Mouse (Mus musculus) kidney, postnatal 0 days (tissue): ENCODE results near the gene Fis1. TPM values are rescaled to one million over a fixed set of nuclear protein-coding genes. Genes with fewer than 3 reads are reported as not detected.

Experiments
- ATAC-seq: fragments of 200-750 bp; cut with Nextera tagmentation; replicated peaks from 2 replicates; pipeline ENCODE4 v1.8.0; 2017; ENCODE audit warnings: low read depth, moderate number of reproducible peaks, moderate TSS enrichment, moderate library complexity; ENCODE audit not compliant: low FRiP score
- DNase-seq: peaks from one replicate; pipeline ENCODE4 v3.0.0-alpha.2; 2016; ENCODE audit warnings: low spot score
- H3K27ac ChIP-seq: fragments of 300-500 bp; sonication (generic); 2 replicates; pipeline ENCODE4 v1.5.1; 2014; ENCODE audit warnings: mild to moderate bottlenecking
- H3K27me3 ChIP-seq: fragments of 300-500 bp; sonication (generic); 2 replicates; pipeline ENCODE4 v1.6.1; 2014; ENCODE audit warnings: low read length, mixed read lengths; ENCODE audit not compliant: insufficient read depth
- H3K36me3 ChIP-seq: fragments of 300-500 bp; sonication (generic); 2 replicates; pipeline ENCODE4 v1.6.1; 2014; ENCODE audit warnings: low read length, mixed read lengths; ENCODE audit not compliant: insufficient read depth
- H3K4me1 ChIP-seq: fragments of 300-500 bp; sonication (generic); replicated peaks from 2 replicates; pipeline ENCODE4 v1.6.1; 2014; ENCODE audit warnings: antibody characterized with exemption, low read length, mixed read lengths; ENCODE audit not compliant: insufficient read depth
- H3K4me2 ChIP-seq: fragments of 300-500 bp; sonication (generic); 2 replicates; pipeline ENCODE4 v1.6.1; 2014; ENCODE audit warnings: mild to moderate bottlenecking, low read length, moderate library complexity, mixed read lengths
- H3K4me3 ChIP-seq: fragments of 300-500 bp; sonication (generic); replicated peaks from 2 replicates; pipeline ENCODE4 v1.5.1; 2014; ENCODE audit warnings: low read depth, low read length
- H3K9ac ChIP-seq: fragments of 300-500 bp; sonication (generic); 2 replicates; pipeline ENCODE4 v1.6.1; 2014; ENCODE audit warnings: low read depth, low read length
- H3K9me3 ChIP-seq: fragments of 300-500 bp; sonication (generic); replicated peaks from 2 replicates; pipeline ENCODE4 v1.6.1; 2016; ENCODE audit warnings: low read length, inconsistent platforms, mixed read lengths
- CTCF ChIP-seq: IDR thresholded peaks from 2 replicates; pipeline ENCODE4 v1.5.1; 2016; ENCODE audit warnings: antibody characterized with exemption, low read depth, mild to moderate bottlenecking, moderate library complexity
- WGBS: fragments of 180-500 bp; shearing (Covaris S2); extraction: QIAGEN DNeasy Blood & Tissue Kit; methylation state at CpG from one replicate; pipeline ENCODE4 v1.1.7; 2014; 5-methylcytosine and 5-hydroxymethylcytosine counted together
- polyA plus RNA-seq: library from polyadenylated mRNA; unstranded; fragments of >200 nt; fragmentation: Nextera tagmentation; extraction: Ambion mirVana; gene quantifications from 2 replicates; pipeline ENCODE4 v1.2.1, GENCODE M21; 2015

The Fis1 gene
- polyA plus RNA-seq, 1 experiment from 2014 or later: 384 TPM

DNA sequence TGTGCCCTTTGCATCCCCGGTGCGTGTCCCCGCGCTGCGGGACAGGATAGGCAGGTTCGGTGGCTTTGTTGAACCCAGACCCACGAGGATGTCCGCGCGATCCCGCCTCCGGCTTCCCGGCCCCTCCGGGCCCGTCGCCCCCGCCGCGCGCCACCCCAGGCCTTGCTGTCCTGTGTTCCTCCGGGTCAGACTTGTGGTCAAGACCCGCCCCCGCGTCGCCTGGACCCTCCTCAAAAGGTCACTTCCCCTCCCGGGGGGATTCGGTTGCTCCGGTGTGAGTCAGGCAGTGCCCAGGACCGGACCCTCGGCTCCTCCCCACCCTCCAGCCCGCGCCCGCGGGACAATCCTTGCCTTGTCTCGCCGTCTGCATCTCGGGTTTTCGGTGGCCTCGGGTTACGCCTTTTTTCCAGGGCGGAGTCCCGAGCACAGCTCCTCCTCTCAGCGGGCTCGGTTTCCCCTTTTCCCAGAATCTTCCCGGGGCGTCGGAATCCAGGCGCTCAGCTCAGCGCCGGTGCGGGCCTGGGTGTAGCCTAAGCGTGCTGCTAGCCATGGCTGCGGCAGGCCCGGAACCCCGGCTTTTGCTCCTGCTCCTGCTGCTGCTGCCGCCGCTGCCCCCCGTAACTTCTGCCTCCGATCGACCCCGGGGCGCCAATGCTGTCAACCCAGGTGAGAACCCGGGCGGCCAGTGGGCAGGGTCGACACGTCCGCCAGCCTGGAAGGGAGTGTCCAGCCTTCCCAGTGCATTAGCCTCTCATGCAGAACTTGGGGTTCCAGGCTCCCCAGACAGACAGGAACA, 34.3 kb downstream of the Fis1 start:
- Histone ChIP-seq H3K27me3 (no peaks in the 10 kb centered on the region), H3K4me1 (peaks cover 5% of the 10 kb centered on the region), H3K9ac (peak overlapping the region; percentile 83), H3K4me2 (peak overlapping the region; percentile 81), H3K36me3 (peaks cover 23% of the 10 kb centered on the region), H3K27ac (peak overlapping the region; percentile 89), H3K9me3 (no peaks in the 10 kb centered on the region), H3K4me3 (peak overlapping the region; percentile 90)
- TF ChIP-seq CTCF: no peak; the same call in 1 of the 2 replicates
- under 1% methylated on average over 67 of the region's 67 CpGs for WGBS
- ATAC-seq (peak; percentile 59), DNase-seq (peak; percentile 82)

- H3K9ac ChIP-seq: peak within 1 kb of the TSS; percentile 83
- peaks cover 5% of the 10 kb centered on the region for H3K4me1 ChIP-seq
- ATAC-seq: no peak
- H3K9me3 ChIP-seq: no peaks in the 10 kb centered on the region
- peaks cover 27% of the 10 kb centered on the region for H3K36me3 ChIP-seq
- no peaks in the 10 kb centered on the region for H3K27me3 ChIP-seq
- H3K4me2 ChIP-seq: peak within 1 kb of the TSS; percentile 81
- peak; percentile 16 for DNase-seq
- TF ChIP-seq CTCF: no peak
- H3K4me3 ChIP-seq: peak within 1 kb of the TSS; percentile 90
- WGBS: 2% methylated on average over 12 of the region's 12 CpGs
- peak within 1 kb of the TSS; percentile 89 for H3K27ac ChIP-seq
Observed at GRCm38 (mm10) chr5:136987934-136988271, 34.8 kb downstream of the Fis1 start, which contains the start of gene Znhit1. TSS of gene Znhit1 (minus strand) at chr5:136988021.

GRCm38 (mm10) chr5:136988420-136988819, 35.3 kb downstream of the Fis1 start:
- WGBS: 57% methylated on average over 7 of the region's 7 CpGs
- H3K4me2 ChIP-seq: peak overlapping the region; percentile 81
- peaks cover 5% of the 10 kb centered on the region for H3K4me1 ChIP-seq
- H3K9ac ChIP-seq: peak overlapping the region; percentile 83; the same call in 1 of the 2 replicates
- no peak for TF ChIP-seq CTCF
- peaks cover 30% of the 10 kb centered on the region for H3K36me3 ChIP-seq
- no peaks in the 10 kb centered on the region for H3K27me3 ChIP-seq
- no peak overlapping the region for H3K27ac ChIP-seq
- no peak for ATAC-seq
- H3K4me3 ChIP-seq: peak overlapping the region; percentile 90; the same call in 1 of the 2 replicates
- H3K9me3 ChIP-seq: no peaks in the 10 kb centered on the region
- DNase-seq: no peak

DNA sequence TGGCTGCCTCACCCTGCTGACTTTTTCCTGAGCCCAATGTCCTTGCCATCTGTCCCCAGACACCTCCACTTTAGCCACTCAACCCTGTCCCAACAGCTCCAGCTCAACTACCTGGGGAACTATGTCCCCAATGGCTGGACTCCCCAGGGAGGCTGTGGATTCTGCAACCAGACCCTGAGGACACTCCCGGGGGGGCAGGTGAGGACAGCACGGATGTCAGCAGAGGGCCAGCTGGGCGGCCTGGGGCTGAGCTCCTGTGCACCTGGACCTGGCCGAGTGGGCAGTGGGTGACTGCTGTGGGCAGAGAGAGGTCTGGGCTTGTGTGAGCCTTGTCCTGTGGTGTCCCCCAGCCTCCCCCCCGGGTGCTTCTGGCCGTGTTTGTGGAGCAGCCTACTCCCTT, 36.7 kb downstream of the Fis1 start:
- TF ChIP-seq CTCF: no peak
- no peaks in the 10 kb centered on the region for H3K27me3 ChIP-seq
- no peak overlapping the region for H3K4me3 ChIP-seq
- ATAC-seq (no peak), DNase-seq (no peak)
- WGBS: 86% methylated on average over 6 of the region's 6 CpGs
- H3K4me2 ChIP-seq: no peak overlapping the region
- no peaks in the 10 kb centered on the region for H3K9me3 ChIP-seq
- peaks cover 5% of the 10 kb centered on the region for H3K4me1 ChIP-seq
- H3K27ac ChIP-seq: no peak overlapping the region
- peaks cover 34% of the 10 kb centered on the region for H3K36me3 ChIP-seq
- no peak overlapping the region for H3K9ac ChIP-seq

DNA sequence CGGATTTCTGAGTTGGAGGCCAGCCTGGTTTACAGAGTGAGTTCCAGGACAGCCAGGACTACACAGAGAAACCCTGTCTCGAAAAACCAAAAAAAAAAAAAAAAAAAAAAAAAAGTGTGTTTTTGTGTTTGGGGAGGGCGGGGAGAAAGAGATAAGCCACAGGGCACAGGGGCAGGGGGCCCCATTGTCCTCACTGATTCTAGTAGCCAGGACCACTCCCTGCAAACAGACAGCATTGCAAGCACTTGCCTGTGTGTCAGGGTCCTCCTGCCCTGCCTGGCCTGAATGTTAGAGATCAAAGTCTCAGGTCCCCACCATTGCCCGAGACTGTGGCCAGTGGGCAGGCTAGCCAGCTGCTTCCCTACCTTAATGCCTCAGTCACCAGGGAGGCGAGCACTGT, 46.4 kb downstream of the Fis1 start:
- Histone ChIP-seq H3K4me2 (no peak overlapping the region), H3K9me3 (no peaks in the 10 kb centered on the region), H3K36me3 (peaks cover 17% of the 10 kb centered on the region; the same call in 1 of the 2 replicates), H3K27ac (no peak overlapping the region), H3K4me1 (no peaks in the 10 kb centered on the region), H3K9ac (no peak overlapping the region), H3K27me3 (no peaks in the 10 kb centered on the region), H3K4me3 (no peak overlapping the region)
- WGBS: 81% methylated on average over 4 of the region's 5 CpGs
- no peak for TF ChIP-seq CTCF
- ATAC-seq (no peak), DNase-seq (no peak)

DNA sequence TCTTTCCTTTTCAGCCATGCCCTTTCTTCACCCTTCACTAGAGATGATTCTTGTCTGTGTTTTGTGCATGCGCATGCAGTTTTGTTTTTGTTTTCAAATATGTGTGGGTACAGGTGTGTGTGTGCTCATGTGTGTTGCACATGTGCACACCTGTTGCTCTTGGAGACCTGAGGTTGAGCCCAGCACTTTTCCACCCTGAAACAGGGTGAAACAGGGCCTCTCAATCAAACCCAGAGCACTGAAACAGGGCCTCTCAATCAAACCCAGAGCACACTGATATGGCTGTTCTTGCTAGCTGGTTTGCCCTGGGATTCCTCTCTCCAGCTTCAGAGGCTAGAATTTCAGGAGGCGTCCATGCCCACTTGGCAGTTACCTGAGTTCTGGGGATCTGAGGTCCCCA, 47.5 kb downstream of the Fis1 start:
- DNase-seq (peak; percentile 25), ATAC-seq (no peak)
- no peak overlapping the region for H3K9ac ChIP-seq
- no peaks in the 10 kb centered on the region for H3K4me1 ChIP-seq
- no peak overlapping the region for H3K4me2 ChIP-seq
- H3K9me3 ChIP-seq: no peaks in the 10 kb centered on the region
- H3K36me3 ChIP-seq: 0 out of 2 replicates have a peak, but pooled peaks cover 5% of the 10 kb centered on the region
- WGBS: 75% methylated on average over 2 of the region's 2 CpGs
- TF ChIP-seq CTCF: no peak
- H3K27me3 ChIP-seq: no peaks in the 10 kb centered on the region
- no peak overlapping the region for H3K4me3 ChIP-seq
- H3K27ac ChIP-seq: no peak overlapping the region; the same call in 1 of the 2 replicates
